Mouse (Mus musculus) CH12.LX (cell line): ENCODE measurements around the gene Sema3a.

ENCODE experiments used
- CTCF ChIP-seq, 2 experiments: IDR thresholded peaks in 1 of 2; conservative IDR thresholded peaks in 1 of 2; 2 replicates each; pipeline ENCODE4 v1.5.1; 2011 to 2012; ENCODE audit warnings: low read depth in 2 of 2, low read length in 2 of 2, improper control_type of control experiment in 1 of 2, inconsistent platforms in 1 of 2, mild to moderate bottlenecking in 1 of 2, moderate library complexity in 1 of 2
- EP300 ChIP-seq: IDR thresholded peaks from 2 replicates; pipeline ENCODE4 v1.6.1; 2011; ENCODE audit warnings: low read length, improper control_type of control experiment
- HCFC1 ChIP-seq: IDR thresholded peaks from 2 replicates; pipeline ENCODE4 v1.6.1; 2012; ENCODE audit warnings: low read depth, mild to moderate bottlenecking, inconsistent platforms, low read length, improper control_type of control experiment
- MAX ChIP-seq: IDR thresholded peaks from 2 replicates; pipeline ENCODE4 v1.6.1; 2011; ENCODE audit warnings: low read length, improper control_type of control experiment
- MYC ChIP-seq: IDR thresholded peaks from 2 replicates; pipeline ENCODE4 v1.6.1; 2011; ENCODE audit warnings: low read depth, mild to moderate bottlenecking, improper control_type of control experiment, low read length
- NELFE ChIP-seq: IDR thresholded peaks from 2 replicates; pipeline ENCODE4 v1.6.1; 2011; ENCODE audit warnings: low read depth, low read length, improper control_type of control experiment
- POLR2A ChIP-seq: IDR thresholded peaks from 2 replicates; pipeline ENCODE4 v1.6.1; 2011; ENCODE audit warnings: low read depth, mild to moderate bottlenecking, improper control_type of control experiment, low read length
- RAD21 ChIP-seq: IDR thresholded peaks from 2 replicates; pipeline ENCODE4 v1.6.1; 2011; ENCODE audit warnings: low read depth, mild to moderate bottlenecking, low read length, improper control_type of control experiment, moderate library complexity
- ZMIZ1 ChIP-seq: IDR thresholded peaks from 2 replicates; pipeline ENCODE4 v1.6.1; 2012; ENCODE audit warnings: low read depth, mild to moderate bottlenecking, inconsistent platforms, low read length, improper control_type of control experiment

DNA sequence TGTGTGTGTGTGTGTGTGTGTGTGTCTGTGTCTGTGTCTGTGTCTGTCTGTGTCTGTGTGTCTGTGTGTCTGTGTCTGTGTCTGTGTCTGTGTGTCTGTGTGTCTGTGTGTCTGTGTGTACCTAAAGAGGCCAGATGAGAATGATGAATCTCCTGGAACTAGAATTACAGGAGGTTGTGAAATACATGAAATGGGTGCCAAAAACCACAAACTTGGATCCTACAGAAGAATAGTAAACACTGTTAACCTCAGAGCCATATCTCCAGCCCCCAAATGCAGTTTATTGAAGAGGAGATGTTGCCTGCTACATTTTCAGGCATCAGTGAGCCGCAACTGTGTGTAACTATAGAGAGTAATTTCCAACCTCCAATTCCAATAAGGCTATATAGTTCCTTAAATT is 34.8 kb upstream of the Sema3a start:
- TF ChIP-seq NELFE, result no peak
- no peak for TF ChIP-seq CTCF (conservative IDR thresholded peaks at IDR 0.05 in 1 of 2, IDR thresholded peaks at IDR 0.05 in 1 of 2; ENCODE audit: low read depth in 2 of 2, low read length in 2 of 2)
- TF ChIP-seq ZMIZ1, result no peak
- TF ChIP-seq MAX, result no peak
- TF ChIP-seq HCFC1, result no peak
- no peak for TF ChIP-seq MYC
- no peak for TF ChIP-seq POLR2A
- TF ChIP-seq EP300, result no peak
- TF ChIP-seq RAD21, result no peak
